Mouse (Mus musculus) mesoderm, embryonic 11.5 days (tissue): ENCODE measurements at regions not wholly inside any gene's neighbourhood (a gene's known extent, or its start where the extent isn't known, plus 50 kb on each side); places are given as distances from the start of the nearest gene placed in this dataset.

Experiments used
- DNase-seq: peaks from one replicate; pipeline ENCODE4 v3.0.0-alpha.2; 2012; ENCODE audit warnings: low read depth, low spot score

GRCm38 (mm10) chr3:132015205-132015604 lies 69.9 kb upstream of the Dkk2 start:
- DNase-seq: no peak

GRCm38 (mm10) chr3:132017485-132018261 lies 67.4 kb upstream of the Dkk2 start:
- peak; percentile 56 for DNase-seq

GRCm38 (mm10) chr3:132018505-132018904 lies 66.6 kb upstream of the Dkk2 start:
- no peak for DNase-seq

GRCm38 (mm10) chr3:132022032-132022431 lies 63.1 kb upstream of the Dkk2 start:
- no peak for DNase-seq

- no peak for DNase-seq
Measured at GRCm38 (mm10) chr3:132023342-132023741, 61.8 kb upstream of the Dkk2 start.

GRCm38 (mm10) chr3:132029112-132029511 lies 56.0 kb upstream of the Dkk2 start:
- no peak for DNase-seq

- DNase-seq: no peak
Measured at GRCm38 (mm10) chr3:132033078-132033713, 51.9 kb upstream of the Dkk2 start.

GRCm38 (mm10) chr3:132035176-132035575 lies 49.9 kb upstream of the Dkk2 start:
- DNase-seq: no peak
